Mouse (Mus musculus) B cell, adult 62 days (primary cell): Measurements from ENCODE around the gene Dmrtb1. TPM values are rescaled to one million over a fixed set of nuclear protein-coding genes. Genes with fewer than 3 reads are reported as not detected.

ENCODE experiments used
- total RNA-seq: library from RNA; stranded (reverse); gene quantifications from 4 replicates; pipeline ENCODE4 v1.2.4, GENCODE M21; 2023

Gene Dmrtb1
- not detected in 4 replicates for total RNA-seq

GRCm38 (mm10) chr4:107684130-107684529 lies at the start of gene Dmrtb1:
Dmrtb1 (minus strand) TSS chr4:107684230.

Other genes starting within 250 kb of the Dmrtb1 start
- gene Glis1, start 249.6 kb downstream of the Dmrtb1 start, total RNA-seq: 0.42 to 1.7 TPM (median 0.66 TPM) in 3 of 4 replicates, not detected in the other
- gene Lrp8, start 118.0 kb upstream of the Dmrtb1 start, total RNA-seq: 1.0 to 3.7 TPM (median 1.2 TPM) in 4 replicates
- 95.0 to 110 TPM (median 102 TPM) in 4 replicates for gene Magoh, start 195.5 kb upstream of the Dmrtb1 start, total RNA-seq
- 38.1 to 53.8 TPM (median 44.4 TPM) in 4 replicates for gene 0610037L13Rik, start 205.6 kb upstream of the Dmrtb1 start, total RNA-seq
- 8.4 to 12.3 TPM (median 9.5 TPM) in 4 replicates for gene Cpt2, start 239.4 kb upstream of the Dmrtb1 start, total RNA-seq